Mouse (Mus musculus) embryonic facial prominence, embryonic 11.5 days (tissue): Measurements from ENCODE around the gene Armc6. TPM values are rescaled to one million over a fixed set of nuclear protein-coding genes. Genes with fewer than 3 reads are reported as not detected.

Source experiments
- ATAC-seq: fragments of 200-750 bp; cut with Nextera tagmentation; replicated peaks from 2 replicates; pipeline ENCODE4 v1.8.0; 2017; ENCODE audit warnings: low read depth; ENCODE audit not compliant: insufficient number of reproducible peaks, low FRiP score, low TSS enrichment
- DNase-seq: peaks from one replicate; pipeline ENCODE4 v3.0.0-alpha.2; 2015; ENCODE audit warnings: low spot score
- H3K27ac ChIP-seq: fragments of 300-500 bp; sonication (generic); replicated peaks from 2 replicates; pipeline ENCODE4 v1.5.1; 2014; ENCODE audit warnings: mild to moderate bottlenecking, low read depth, low read length, control low read depth
- H3K27me3 ChIP-seq: fragments of 300-500 bp; sonication (generic); 2 replicates; pipeline ENCODE4 v1.6.1; 2014; ENCODE audit warnings: mild to moderate bottlenecking, low read length, moderate library complexity, mixed read lengths; ENCODE audit not compliant: control insufficient read depth, insufficient read depth
- H3K36me3 ChIP-seq: fragments of 300-500 bp; sonication (generic); replicated peaks from 2 replicates; pipeline ENCODE4 v1.6.1; 2014; ENCODE audit warnings: low read depth, mild to moderate bottlenecking, low read length, moderate library complexity, mixed read lengths; ENCODE audit not compliant: control insufficient read depth, insufficient read depth
- H3K4me1 ChIP-seq: fragments of 300-500 bp; sonication (generic); 2 replicates; pipeline ENCODE4 v1.6.1; 2014; ENCODE audit warnings: low read length, mixed read lengths; ENCODE audit not compliant: control insufficient read depth, insufficient read depth
- H3K4me2 ChIP-seq: fragments of 300-500 bp; sonication (generic); 2 replicates; pipeline ENCODE4 v1.6.1; 2014; ENCODE audit warnings: low read depth, mild to moderate bottlenecking, control low read depth, low read length, moderate library complexity
- H3K4me3 ChIP-seq: fragments of 300-500 bp; sonication (generic); 2 replicates; pipeline ENCODE4 v1.5.1; 2014; ENCODE audit warnings: low read depth, low read length, control low read depth
- H3K9ac ChIP-seq: fragments of 300-500 bp; sonication (generic); replicated peaks from 2 replicates; pipeline ENCODE4 v1.6.1; 2014; ENCODE audit warnings: mild to moderate bottlenecking, control low read depth, low read length
- H3K9me3 ChIP-seq: fragments of 300-500 bp; sonication (generic); replicated peaks from 2 replicates; pipeline ENCODE4 v1.6.1; 2016; ENCODE audit warnings: mild to moderate bottlenecking, low read length, inconsistent platforms, mixed read lengths; ENCODE audit not compliant: control insufficient read depth
- WGBS: fragments of 180-500 bp; shearing (Covaris S2); extraction: QIAGEN DNeasy Blood & Tissue Kit; methylation state at CpG from one replicate; pipeline ENCODE4 v1.1.7; 2014; 5-methylcytosine and 5-hydroxymethylcytosine counted together
- polyA plus RNA-seq: library from polyadenylated mRNA; unstranded; fragments of >200 nt; fragmentation: Nextera tagmentation; extraction: Ambion mirVana; gene quantifications from 2 replicates; pipeline ENCODE4 v1.2.1, GENCODE M21; 2014

The Armc6 gene
- polyA plus RNA-seq, 1 experiment from 2014 or later, result 21.9 TPM

DNA sequence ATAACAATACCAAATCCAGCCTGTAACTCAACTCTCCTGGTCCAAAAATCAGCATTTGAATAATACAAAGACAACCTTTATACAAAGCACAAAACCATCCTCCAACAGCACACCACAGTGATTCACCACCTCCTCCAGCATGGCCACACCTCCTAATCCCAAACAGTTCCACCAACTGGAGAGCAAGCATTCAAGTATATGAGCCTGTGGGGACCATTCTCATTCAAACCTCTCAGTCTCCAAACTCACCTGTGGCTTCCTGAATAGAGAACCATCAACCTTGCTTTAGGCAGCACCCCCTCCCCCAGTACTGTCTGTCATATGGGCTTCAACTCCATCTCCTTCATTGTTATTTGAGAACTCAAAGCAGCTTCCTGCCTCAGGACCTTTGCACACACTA, 40.1 kb upstream of the Armc6 start:
- H3K9me3 ChIP-seq, result no peaks in the 10 kb centered on the region
- no peaks in the 10 kb centered on the region for H3K27me3 ChIP-seq
- no peaks in the 10 kb centered on the region for H3K36me3 ChIP-seq
- DNase-seq, result no peak
- no peaks in the 10 kb centered on the region for H3K4me1 ChIP-seq
- no peak overlapping the region for H3K4me2 ChIP-seq
- H3K4me3 ChIP-seq, result no peak overlapping the region
- ATAC-seq, result no peak
- H3K9ac ChIP-seq, result no peak overlapping the region
- no peak overlapping the region for H3K27ac ChIP-seq

DNA sequence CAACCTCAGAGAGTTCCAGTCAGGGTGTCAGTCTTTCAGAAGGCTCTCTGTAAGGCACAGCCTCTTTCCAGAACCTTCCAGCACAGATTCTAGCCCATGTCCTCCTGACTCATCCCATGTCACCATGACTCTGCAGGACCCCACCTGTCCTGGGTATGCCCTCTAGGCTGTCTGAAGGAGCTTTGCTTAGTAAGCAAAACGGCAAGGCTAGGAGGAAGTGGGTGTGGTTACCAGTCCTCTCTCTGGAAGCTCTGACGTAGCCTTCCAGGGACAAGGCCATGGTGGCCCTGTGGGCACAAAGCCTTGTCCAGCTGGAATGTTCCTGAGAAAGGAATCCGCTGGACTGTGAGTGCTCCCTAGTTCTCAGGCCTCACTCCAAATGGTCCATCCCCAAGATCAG, 38.7 kb upstream of the Armc6 start:
- WGBS, result 48% methylated on average over 3 of the region's 3 CpGs
- no peak overlapping the region for H3K9ac ChIP-seq
- H3K27me3 ChIP-seq, result no peaks in the 10 kb centered on the region
- no peak overlapping the region for H3K27ac ChIP-seq
- no peaks in the 10 kb centered on the region for H3K4me1 ChIP-seq
- H3K4me2 ChIP-seq, result no peak overlapping the region
- ATAC-seq, result peak; percentile 47; the same call in 1 of the 2 replicates
- H3K4me3 ChIP-seq, result no peak overlapping the region
- no peaks in the 10 kb centered on the region for H3K9me3 ChIP-seq
- no peaks in the 10 kb centered on the region for H3K36me3 ChIP-seq
- DNase-seq, result no peak

DNA sequence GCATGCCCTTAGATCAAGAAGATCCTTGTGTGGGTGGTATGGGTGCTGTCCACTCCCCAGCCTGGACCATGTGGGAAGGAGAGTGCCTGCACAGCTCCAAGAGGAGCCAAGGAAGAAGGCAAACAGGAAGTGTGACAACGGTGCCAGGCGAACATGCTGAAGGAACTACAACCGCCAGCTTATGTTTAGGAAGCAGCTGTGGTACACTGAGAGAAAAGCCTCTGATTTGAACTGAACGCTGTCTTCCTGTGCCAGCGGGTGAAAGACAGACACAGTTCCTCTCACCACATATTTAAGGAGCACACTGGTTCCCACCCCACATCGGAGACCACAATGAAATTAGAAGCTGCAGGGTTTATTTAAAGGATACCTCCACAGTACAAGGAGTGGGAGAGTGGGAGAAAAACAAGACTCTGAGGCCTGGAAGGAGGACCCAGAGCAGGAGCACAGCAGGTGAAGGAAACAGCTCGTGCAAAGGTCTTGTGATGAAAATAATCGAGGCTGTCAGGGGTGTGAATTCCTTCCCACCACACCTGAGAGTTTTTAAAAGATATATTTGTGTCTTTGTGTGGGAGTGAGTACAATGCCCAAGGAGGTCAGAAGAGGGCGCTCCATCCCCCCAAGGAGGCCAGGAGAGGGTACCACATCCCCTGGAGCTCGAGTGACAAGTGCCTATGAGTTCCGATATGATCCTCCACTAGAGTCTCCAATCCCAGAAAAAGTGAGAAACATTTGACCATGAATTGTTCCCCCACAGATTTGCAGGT, 34.7 kb upstream of the Armc6 start:
- no peak overlapping the region for H3K27ac ChIP-seq
- DNase-seq, result peak; percentile 37
- H3K36me3 ChIP-seq, result peaks cover 4% of the 10 kb centered on the region
- no peaks in the 10 kb centered on the region for H3K9me3 ChIP-seq
- H3K4me3 ChIP-seq, result no peak overlapping the region
- ATAC-seq, result no peak
- no peak overlapping the region for H3K9ac ChIP-seq
- no peak overlapping the region for H3K4me2 ChIP-seq
- H3K27me3 ChIP-seq, result no peaks in the 10 kb centered on the region
- WGBS, result 52% methylated on average over 11 of the region's 11 CpGs
- H3K4me1 ChIP-seq, result no peaks in the 10 kb centered on the region

DNA sequence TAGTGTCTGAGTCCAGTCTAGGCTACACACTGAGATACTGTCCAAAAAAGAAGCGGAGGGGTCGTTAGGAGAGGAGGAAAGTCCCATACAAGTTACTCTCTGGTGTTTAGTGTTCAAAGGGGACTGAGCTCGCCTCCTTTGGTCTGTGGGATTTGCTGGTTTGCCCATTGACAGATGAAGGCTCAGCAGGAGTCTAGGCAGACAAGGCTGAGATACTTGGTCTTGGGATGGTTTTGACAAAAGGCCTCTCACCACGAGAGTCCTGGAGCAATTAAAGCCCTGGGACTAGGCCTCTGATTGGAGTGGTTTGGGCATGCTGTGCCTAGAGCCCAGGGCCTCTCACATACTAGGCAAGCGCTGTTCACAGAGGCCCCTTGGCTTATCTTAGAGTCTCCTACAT, 34.0 kb upstream of the Armc6 start:
- Histone ChIP-seq H3K9ac (no peak overlapping the region), H3K36me3 (peaks cover 4% of the 10 kb centered on the region), H3K27ac (no peak overlapping the region), H3K4me2 (no peak overlapping the region), H3K9me3 (no peaks in the 10 kb centered on the region), H3K27me3 (no peaks in the 10 kb centered on the region), H3K4me3 (no peak overlapping the region), H3K4me1 (no peaks in the 10 kb centered on the region)
- ATAC-seq, result no peak
- WGBS, result 57% methylated on average over 5 of the region's 5 CpGs
- DNase-seq, result no peak

DNA sequence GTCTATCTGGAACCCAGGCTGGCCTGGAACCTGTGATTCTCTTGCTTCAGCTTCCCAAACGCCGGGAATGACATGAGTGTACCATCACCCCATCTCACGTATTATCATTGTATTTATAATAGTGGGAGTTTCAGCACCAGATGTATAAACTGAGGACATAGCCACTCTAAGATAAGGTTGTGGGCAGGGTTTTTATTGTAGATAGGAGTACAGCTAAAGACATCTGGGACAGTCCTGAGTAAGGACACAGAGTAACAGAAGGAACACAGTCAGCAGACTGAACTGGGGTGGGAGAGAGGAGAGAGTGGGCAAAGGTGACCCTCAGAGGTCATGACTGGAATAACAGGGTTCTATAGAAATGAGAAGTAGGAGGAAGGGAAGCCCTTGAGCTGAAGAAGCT, 33.4 kb upstream of the Armc6 start:
- WGBS, result 87% methylated on average over 3 of the region's 3 CpGs
- Histone ChIP-seq H3K27ac (no peak overlapping the region), H3K9ac (no peak overlapping the region), H3K36me3 (peaks cover 5% of the 10 kb centered on the region), H3K4me1 (no peaks in the 10 kb centered on the region), H3K27me3 (no peaks in the 10 kb centered on the region), H3K9me3 (no peaks in the 10 kb centered on the region), H3K4me3 (no peak overlapping the region), H3K4me2 (no peak overlapping the region)
- ATAC-seq (no peak), DNase-seq (no peak)

DNA sequence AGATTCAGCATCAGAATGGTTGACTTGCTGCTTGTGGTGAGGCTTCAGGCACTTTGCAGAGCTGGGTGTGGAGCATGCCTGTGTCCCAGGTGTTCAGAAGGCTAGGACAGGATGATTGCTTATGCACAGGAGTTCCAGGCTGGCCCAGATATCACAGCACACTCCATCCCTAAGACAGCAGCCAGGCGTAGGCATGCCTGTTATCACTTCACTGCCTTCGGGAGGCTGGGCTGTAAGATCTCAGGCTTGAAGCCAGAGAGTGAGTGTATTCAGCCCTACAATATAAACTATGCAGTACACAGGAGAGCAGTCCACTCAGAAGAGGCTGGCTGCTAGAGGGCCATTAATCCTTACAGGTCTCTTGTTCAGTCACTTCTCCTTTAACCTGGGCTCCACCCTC, 24.8 kb upstream of the Armc6 start:
- Histone ChIP-seq H3K27ac (no peak overlapping the region), H3K4me1 (no peaks in the 10 kb centered on the region), H3K4me2 (no peak overlapping the region), H3K4me3 (no peak overlapping the region), H3K9me3 (no peaks in the 10 kb centered on the region), H3K9ac (no peak overlapping the region), H3K27me3 (no peaks in the 10 kb centered on the region), H3K36me3 (peaks cover 41% of the 10 kb centered on the region)
- 88% methylated on average over 2 of the region's 2 CpGs for WGBS
- ATAC-seq (no peak), DNase-seq (no peak)

DNA sequence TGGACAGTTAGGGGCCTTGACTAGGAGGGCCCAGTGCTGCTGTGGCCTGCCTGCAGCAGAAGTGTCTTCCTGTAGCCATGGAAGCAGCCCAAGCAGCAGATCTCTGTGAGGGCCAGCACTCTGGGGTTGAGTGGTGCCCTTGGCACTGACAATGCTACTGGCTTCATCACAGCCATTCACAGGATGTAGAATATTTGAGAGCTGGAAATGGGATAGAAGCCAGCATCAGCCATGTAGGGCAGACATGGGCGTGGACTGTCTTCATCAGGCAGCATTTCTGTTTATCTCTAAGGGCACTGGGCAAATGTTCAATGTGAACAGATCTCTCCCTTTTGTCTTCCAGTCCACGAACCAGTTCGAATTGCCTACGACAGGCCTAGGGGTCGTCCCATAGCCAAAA, 24.3 kb upstream of the Armc6 start:
- DNase-seq, result no peak
- no peak overlapping the region for H3K27ac ChIP-seq
- no peak for ATAC-seq
- no peaks in the 10 kb centered on the region for H3K27me3 ChIP-seq
- H3K4me3 ChIP-seq, result no peak overlapping the region
- no peaks in the 10 kb centered on the region for H3K9me3 ChIP-seq
- WGBS, result 96% methylated on average over 5 of the region's 5 CpGs
- H3K4me1 ChIP-seq, result no peaks in the 10 kb centered on the region
- peaks cover 41% of the 10 kb centered on the region for H3K36me3 ChIP-seq
- no peak overlapping the region for H3K4me2 ChIP-seq
- H3K9ac ChIP-seq, result no peak overlapping the region

DNA sequence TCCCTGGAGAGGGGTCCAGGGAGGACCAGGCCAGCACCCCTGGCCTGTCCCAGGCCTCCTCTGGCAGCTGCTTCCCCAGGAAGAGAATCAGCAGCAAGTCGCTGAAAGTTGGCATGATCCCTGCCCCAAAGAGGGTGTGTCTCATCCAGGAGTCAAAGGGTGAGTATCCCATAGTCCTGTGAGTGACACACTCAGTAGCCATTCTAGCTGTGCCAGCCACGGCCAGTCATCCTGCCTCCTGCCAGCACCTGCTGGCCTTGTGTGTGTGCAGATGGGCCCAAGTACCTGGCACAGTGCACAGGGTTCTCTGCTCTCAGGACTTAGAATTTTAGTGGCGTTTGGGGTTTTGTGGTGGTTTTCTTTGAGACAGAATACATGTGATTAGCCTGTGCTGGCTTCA, 23.2 kb upstream of the Armc6 start:
- Histone ChIP-seq H3K27me3 (no peaks in the 10 kb centered on the region), H3K4me3 (no peak overlapping the region), H3K36me3 (peaks cover 42% of the 10 kb centered on the region), H3K4me1 (no peaks in the 10 kb centered on the region), H3K27ac (no peak overlapping the region), H3K4me2 (no peak overlapping the region), H3K9me3 (no peaks in the 10 kb centered on the region), H3K9ac (no peak overlapping the region)
- 89% methylated on average over 3 of the region's 3 CpGs for WGBS
- DNase-seq (no peak), ATAC-seq (no peak)
